Mouse (Mus musculus) olfactory bulb, adult 2 months (tissue): Measurements from ENCODE around the gene Col6a3. TPM values are rescaled to one million over a fixed set of nuclear protein-coding genes. Genes with fewer than 3 reads are reported as not detected.

ENCODE experiments used
- H3K27ac ChIP-seq: fragments of 200-500 bp; 2 replicates; pipeline ENCODE4 v1.5.1; 2012; ENCODE audit warnings: low read depth, low read length; ENCODE audit not compliant: insufficient read depth
- H3K4me1 ChIP-seq: fragments of 200-500 bp; 2 replicates; pipeline ENCODE4 v1.6.1; 2012; ENCODE audit warnings: low read length; ENCODE audit not compliant: control insufficient read depth, insufficient read depth
- H3K4me3 ChIP-seq: fragments of 200-500 bp; 2 replicates; pipeline ENCODE4 v1.5.1; 2012; ENCODE audit warnings: mild to moderate bottlenecking, low read depth, low read length, moderate library complexity; ENCODE audit not compliant: insufficient read depth
- CTCF ChIP-seq: fragments of 200-500 bp; IDR thresholded peaks from 2 replicates; pipeline ENCODE4 v1.5.1; 2012; ENCODE audit warnings: low read depth, mild to moderate bottlenecking, low read length, moderate library complexity; ENCODE audit not compliant: insufficient read depth
- POLR2A ChIP-seq: fragments of 200-500 bp; IDR thresholded peaks from 2 replicates; pipeline ENCODE4 v1.6.1; 2012; ENCODE audit warnings: mild to moderate bottlenecking, low read depth, low read length, moderate library complexity; ENCODE audit not compliant: insufficient read depth
- WGBS: fragments of 180-500 bp; shearing (Covaris S2); methylation state at CpG from one replicate; pipeline ENCODE4 v1.1.7; 2018; 5-methylcytosine and 5-hydroxymethylcytosine counted together
- polyA plus RNA-seq: library from polyadenylated mRNA; stranded (reverse); fragments of >200 nt; gene quantifications from 2 replicates; pipeline ENCODE4 v1.2.4, GENCODE M21; 2012; ENCODE audit warnings: low replicate concordance; ENCODE audit not compliant: missing spikeins, insufficient read depth, insufficient read length

Col6a3 gene
- polyA plus RNA-seq = not detected in 2 replicates

GRCm38 (mm10) chr1:90843836-90844235 is at the start of gene Col6a3:
Gene Col6a3 (minus strand): TSS chr1:90843971.
- Histone ChIP-seq H3K27ac (no peak within 1 kb of the TSS), H3K4me3 (no peak within 1 kb of the TSS), H3K4me1 (peaks cover 4% of the 10 kb centered on the region)
- TF ChIP-seq CTCF = no peak
- no peak for TF ChIP-seq POLR2A
- 64% methylated on average over 4 of the region's 4 CpGs for WGBS

GRCm38 (mm10) chr1:90885771-90886460 is 42.1 kb upstream of the Col6a3 start:
- H3K27ac ChIP-seq = no peak overlapping the region
- H3K4me3 ChIP-seq = no peak overlapping the region
- 75% methylated on average over 6 of the region's 6 CpGs for WGBS
- TF ChIP-seq CTCF = no peak
- TF ChIP-seq POLR2A = no peak
- no peaks in the 10 kb centered on the region for H3K4me1 ChIP-seq

GRCm38 (mm10) chr1:90876486-90877270 is 32.9 kb upstream of the Col6a3 start:
- no peaks in the 10 kb centered on the region for H3K4me1 ChIP-seq
- no peak for TF ChIP-seq CTCF
- TF ChIP-seq POLR2A = no peak
- no peak overlapping the region for H3K4me3 ChIP-seq
- no peak overlapping the region for H3K27ac ChIP-seq
- WGBS = 75% methylated on average over 5 of the region's 5 CpGs

- H3K4me3 ChIP-seq = no peak overlapping the region
- TF ChIP-seq POLR2A (no peak), CTCF (no peak)
- H3K27ac ChIP-seq = no peak overlapping the region
- 60% methylated on average over 2 of the region's 2 CpGs for WGBS
- no peaks in the 10 kb centered on the region for H3K4me1 ChIP-seq
These were observed 32.2 kb upstream of the Col6a3 start for GRCm38 (mm10) chr1:90875961-90876360.

- Histone ChIP-seq H3K4me1 (no peaks in the 10 kb centered on the region), H3K27ac (no peak overlapping the region), H3K4me3 (no peak overlapping the region)
- WGBS = 80% methylated on average over 8 of the region's 8 CpGs
- no peak for TF ChIP-seq CTCF
- no peak for TF ChIP-seq POLR2A
These were observed 31.6 kb upstream of the Col6a3 start for GRCm38 (mm10) chr1:90875371-90875770.

GRCm38 (mm10) chr1:90870581-90870980 is 26.8 kb upstream of the Col6a3 start:
- H3K4me3 ChIP-seq = no peak overlapping the region
- TF ChIP-seq CTCF = no peak
- TF ChIP-seq POLR2A = no peak
- 90% methylated on average over 2 of the region's 2 CpGs for WGBS
- H3K4me1 ChIP-seq = no peaks in the 10 kb centered on the region
- H3K27ac ChIP-seq = no peak overlapping the region

- no peak overlapping the region for H3K4me3 ChIP-seq
- no peak for TF ChIP-seq POLR2A
- TF ChIP-seq CTCF = no peak
- no peak overlapping the region for H3K27ac ChIP-seq
- H3K4me1 ChIP-seq = no peaks in the 10 kb centered on the region
- 81% methylated on average over 7 of the region's 7 CpGs for WGBS
These were observed 23.0 kb upstream of the Col6a3 start for GRCm38 (mm10) chr1:90866734-90867133.

- H3K4me1 ChIP-seq = peaks cover 2% of the 10 kb centered on the region; the same call in 1 of the 2 replicates
- TF ChIP-seq CTCF (no peak), POLR2A (no peak)
- 37% methylated on average over 5 of the region's 5 CpGs for WGBS
- no peak overlapping the region for H3K27ac ChIP-seq
- no peak overlapping the region for H3K4me3 ChIP-seq
These were observed 12.1 kb upstream of the Col6a3 start for GRCm38 (mm10) chr1:90855880-90856279.

GRCm38 (mm10) chr1:90849836-90850235 is 6.1 kb upstream of the Col6a3 start:
- 50% methylated on average over 8 of the region's 8 CpGs for WGBS
- Histone ChIP-seq H3K4me3 (no peak overlapping the region), H3K4me1 (peaks cover 4% of the 10 kb centered on the region; the same call in 1 of the 2 replicates), H3K27ac (no peak overlapping the region)
- TF ChIP-seq POLR2A = no peak
- TF ChIP-seq CTCF = no peak
